Mouse (Mus musculus): ENCODE data around the gene Dtx1. TPM values are rescaled to one million over a fixed set of nuclear protein-coding genes. Genes with fewer than 3 reads are reported as not detected.
A peak's percentile ranks its signal among the peaks of the same experiment; 100 is the strongest.

Dtx1 gene
- polyA plus RNA-seq, 1 experiment from 2014 or later: 4.0 TPM

- no peak overlapping the region for H3K4me2 ChIP-seq
- H3K27me3 ChIP-seq: peaks cover 34% of the 10 kb centered on the region
- no peak for ATAC-seq (ENCODE audit: insufficient number of reproducible peaks, low FRiP score, low TSS enrichment, low read depth)
- no peak overlapping the region for H3K9ac ChIP-seq
- H3K4me1 ChIP-seq: peaks cover 6% of the 10 kb centered on the region; the same call in 1 of the 2 replicates
- H3K4me3 ChIP-seq: no peak overlapping the region
- no peaks in the 10 kb centered on the region for H3K36me3 ChIP-seq
- H3K27ac ChIP-seq: no peak overlapping the region
- WGBS: 22% methylated on average over 4 of the region's 4 CpGs
- no peaks in the 10 kb centered on the region for H3K9me3 ChIP-seq
These were observed 23.3 kb downstream of the Dtx1 start for GRCm38 (mm10) chr5:120688434-120688833.

- Histone ChIP-seq H3K9me3 (no peaks in the 10 kb centered on the region), H3K4me3 (no peak overlapping the region), H3K4me2 (no peak overlapping the region), H3K36me3 (no peaks in the 10 kb centered on the region), H3K4me1 (peaks cover 10% of the 10 kb centered on the region; the same call in 1 of the 2 replicates), H3K9ac (no peak overlapping the region), H3K27ac (no peak overlapping the region), H3K27me3 (peaks cover 34% of the 10 kb centered on the region)
- ATAC-seq (ENCODE audit: insufficient number of reproducible peaks, low FRiP score, low TSS enrichment, low read depth): no peak
- 92% methylated on average over 5 of the region's 5 CpGs for whole genome bisulfite sequencing
These were observed 23.8 kb downstream of the Dtx1 start for GRCm38 (mm10) chr5:120687897-120688296.

GRCm38 (mm10) chr5:120687484-120687851 is 24.3 kb downstream of the Dtx1 start:
- H3K9me3 ChIP-seq: no peaks in the 10 kb centered on the region
- 79% methylated on average over 3 of the region's 3 CpGs for WGBS
- H3K4me1 ChIP-seq: peaks cover 14% of the 10 kb centered on the region
- H3K36me3 ChIP-seq: no peaks in the 10 kb centered on the region
- no peak overlapping the region for H3K4me3 ChIP-seq
- no peak overlapping the region for H3K9ac ChIP-seq
- no peak overlapping the region for H3K4me2 ChIP-seq
- no peak overlapping the region for H3K27ac ChIP-seq
- ATAC-seq (ENCODE audit: insufficient number of reproducible peaks, low FRiP score, low TSS enrichment, low read depth): no peak
- H3K27me3 ChIP-seq: peaks cover 34% of the 10 kb centered on the region

GRCm38 (mm10) chr5:120686749-120687483 is 24.8 kb downstream of the Dtx1 start:
- ATAC-seq (ENCODE audit: insufficient number of reproducible peaks, low FRiP score, low TSS enrichment, low read depth): no peak
- Histone ChIP-seq H3K36me3 (no peaks in the 10 kb centered on the region), H3K4me1 (peaks cover 15% of the 10 kb centered on the region), H3K9me3 (no peaks in the 10 kb centered on the region), H3K4me3 (no peak overlapping the region), H3K9ac (no peak overlapping the region), H3K27ac (no peak overlapping the region), H3K27me3 (peaks cover 34% of the 10 kb centered on the region), H3K4me2 (no peak overlapping the region)
- WGBS: 71% methylated on average over 6 of the region's 6 CpGs

GRCm38 (mm10) chr5:120685678-120686077 is 26.0 kb downstream of the Dtx1 start:
- Histone ChIP-seq H3K4me3 (no peak overlapping the region), H3K4me2 (no peak overlapping the region), H3K27me3 (peaks cover 40% of the 10 kb centered on the region), H3K27ac (no peak overlapping the region), H3K36me3 (no peaks in the 10 kb centered on the region), H3K4me1 (peaks cover 14% of the 10 kb centered on the region), H3K9ac (no peak overlapping the region), H3K9me3 (no peaks in the 10 kb centered on the region)
- 74% methylated on average over 8 of the region's 8 CpGs for WGBS
- ATAC-seq (ENCODE audit: insufficient number of reproducible peaks, low FRiP score, low TSS enrichment, low read depth): no peak

GRCm38 (mm10) chr5:120682982-120683771 is 28.6 kb downstream of the Dtx1 start:
- Histone ChIP-seq H3K4me2 (no peak overlapping the region), H3K27ac (no peak overlapping the region), H3K9ac (no peak overlapping the region), H3K4me1 (peaks cover 25% of the 10 kb centered on the region), H3K36me3 (no peaks in the 10 kb centered on the region), H3K27me3 (peaks cover 40% of the 10 kb centered on the region), H3K9me3 (no peaks in the 10 kb centered on the region), H3K4me3 (no peak overlapping the region)
- no peak for ATAC-seq (ENCODE audit: insufficient number of reproducible peaks, low FRiP score, low TSS enrichment, low read depth)
- 12% methylated on average over 24 of the region's 24 CpGs for WGBS

GRCm38 (mm10) chr5:120680918-120681317 is 30.8 kb downstream of the Dtx1 start:
- no peak overlapping the region for H3K27ac ChIP-seq
- no peaks in the 10 kb centered on the region for H3K36me3 ChIP-seq
- H3K9ac ChIP-seq: no peak overlapping the region
- 89% methylated on average over 18 of the region's 18 CpGs for WGBS
- H3K4me2 ChIP-seq: no peak overlapping the region
- peaks cover 37% of the 10 kb centered on the region for H3K27me3 ChIP-seq
- no peak overlapping the region for H3K4me3 ChIP-seq
- H3K9me3 ChIP-seq: no peaks in the 10 kb centered on the region
- ATAC-seq (ENCODE audit: insufficient number of reproducible peaks, low FRiP score, low TSS enrichment, low read depth): no peak
- H3K4me1 ChIP-seq: peaks cover 25% of the 10 kb centered on the region

GRCm38 (mm10) chr5:120679676-120680555 is 31.8 kb downstream of the Dtx1 start:
- peak; percentile 72 for ATAC-seq (ENCODE audit: insufficient number of reproducible peaks, low FRiP score, low TSS enrichment, low read depth)
- peak overlapping the region; percentile 32 for H3K4me3 ChIP-seq
- H3K4me1 ChIP-seq: peaks cover 25% of the 10 kb centered on the region
- no peaks in the 10 kb centered on the region for H3K36me3 ChIP-seq
- peak overlapping the region; percentile 64 for H3K4me2 ChIP-seq
- no peaks in the 10 kb centered on the region for H3K9me3 ChIP-seq
- 0 out of 2 replicates have a peak overlapping the region, but pooled peaks have one; percentile 4 for H3K9ac ChIP-seq
- 3% methylated on average over 24 of the region's 24 CpGs for WGBS
- H3K27me3 ChIP-seq: peaks cover 37% of the 10 kb centered on the region
- peak overlapping the region; percentile 17; the same call in 1 of the 2 replicates for H3K27ac ChIP-seq

- H3K9me3 ChIP-seq: no peaks in the 10 kb centered on the region
- no peak overlapping the region for H3K4me3 ChIP-seq
- no peaks in the 10 kb centered on the region for H3K36me3 ChIP-seq
- 16% methylated on average over 2 of the region's 2 CpGs for WGBS
- peaks cover 22% of the 10 kb centered on the region for H3K4me1 ChIP-seq
- peaks cover 14% of the 10 kb centered on the region for H3K27me3 ChIP-seq
- H3K4me2 ChIP-seq: no peak overlapping the region
- H3K27ac ChIP-seq: no peak overlapping the region
- H3K9ac ChIP-seq: no peak overlapping the region
- no peak for ATAC-seq (ENCODE audit: insufficient number of reproducible peaks, low FRiP score, low TSS enrichment, low read depth)
These were observed 34.2 kb downstream of the Dtx1 start for GRCm38 (mm10) chr5:120677516-120677915.

GRCm38 (mm10) chr5:120674229-120675145 is 37.2 kb downstream of the Dtx1 start:
- Histone ChIP-seq H3K9me3 (no peaks in the 10 kb centered on the region), H3K27ac (peak overlapping the region; percentile 27; the same call in 1 of the 2 replicates), H3K4me1 (peaks cover 10% of the 10 kb centered on the region; the same call in 1 of the 2 replicates), H3K27me3 (no peaks in the 10 kb centered on the region), H3K4me3 (no peak overlapping the region), H3K9ac (no peak overlapping the region), H3K36me3 (no peaks in the 10 kb centered on the region), H3K4me2 (no peak overlapping the region)
- WGBS: 28% methylated on average over 21 of the region's 21 CpGs
- ATAC-seq (ENCODE audit: insufficient number of reproducible peaks, low FRiP score, low TSS enrichment, low read depth): peak; percentile 50; the same call in 1 of the 2 replicates

GRCm38 (mm10) chr5:120673626-120674025 is 38.1 kb downstream of the Dtx1 start:
- ATAC-seq (ENCODE audit: insufficient number of reproducible peaks, low FRiP score, low TSS enrichment, low read depth): no peak
- WGBS: 9% methylated on average over 12 of the region's 12 CpGs
- H3K4me1 ChIP-seq: peaks cover 5% of the 10 kb centered on the region; the same call in 1 of the 2 replicates
- H3K36me3 ChIP-seq: no peaks in the 10 kb centered on the region
- H3K4me3 ChIP-seq: no peak overlapping the region
- H3K4me2 ChIP-seq: no peak overlapping the region
- H3K9ac ChIP-seq: no peak overlapping the region
- no peaks in the 10 kb centered on the region for H3K27me3 ChIP-seq
- no peaks in the 10 kb centered on the region for H3K9me3 ChIP-seq
- H3K27ac ChIP-seq: no peak overlapping the region

All from limb, embryonic 15.5 days (tissue).